Mouse (Mus musculus) cerebellum, postnatal 36 days (tissue): ENCODE data around the gene Rpl36.

ENCODE experiments used
- DNase-seq, 2 experiments: peaks; one replicate each; pipeline ENCODE4 v3.0.0; 2021 to 2022; ENCODE audit warnings: mixed read lengths in 2 of 2

Gene Rpl36

DNA sequence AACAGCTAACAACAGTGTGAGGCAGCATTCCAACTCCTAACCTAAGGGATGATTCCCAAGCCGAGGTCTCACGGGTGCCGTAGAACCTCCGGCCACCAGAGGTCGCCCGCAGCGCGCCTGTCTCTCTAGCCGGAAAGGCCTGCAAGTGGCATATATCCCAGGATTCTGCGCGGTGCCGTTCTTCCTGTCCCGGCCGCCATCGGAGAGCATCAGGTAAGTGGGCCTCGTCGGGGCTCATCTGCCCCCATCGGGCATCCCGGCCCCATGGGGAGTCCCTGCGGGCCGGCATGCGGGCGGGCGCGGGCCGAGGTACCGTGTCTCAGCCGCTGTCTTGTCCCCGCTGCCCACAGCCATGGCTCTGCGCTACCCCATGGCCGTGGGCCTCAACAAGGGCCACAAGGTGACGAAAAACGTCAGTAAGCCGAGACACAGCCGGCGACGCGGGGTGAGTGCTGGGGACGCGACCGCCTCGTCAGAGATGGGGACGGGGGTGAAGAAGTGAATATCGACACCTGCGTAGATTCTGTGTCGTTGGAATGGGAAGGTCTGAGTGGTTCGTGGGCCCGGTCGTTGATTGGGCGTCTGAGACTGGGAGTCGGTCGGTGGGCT lies at the start of gene Rpl36:
Gene Rpl36 (plus strand): TSS at position 181 of the 609 bp plus-strand sequence.
- DNase-seq, result peak; percentile 98 to 99

DNA sequence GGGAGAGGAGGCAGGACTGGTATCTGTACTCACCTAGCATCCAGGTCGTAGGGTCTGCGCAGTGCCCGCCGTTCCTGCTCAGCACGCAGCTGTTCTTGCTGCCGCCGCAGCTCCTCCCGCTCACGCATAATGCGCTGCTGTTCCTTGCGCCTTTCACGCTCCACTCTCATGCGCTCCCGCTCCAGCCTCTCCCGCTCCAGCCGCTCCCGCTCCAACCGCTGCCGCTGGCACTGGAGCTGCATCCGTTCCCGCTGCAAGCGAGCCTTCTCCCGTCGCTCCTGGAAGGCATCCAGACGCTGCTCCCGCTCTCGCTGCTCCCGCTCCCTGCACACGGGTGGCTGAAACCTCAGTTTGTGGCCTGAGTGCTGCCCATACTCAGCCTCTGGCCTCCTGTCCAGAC lies 46.9 kb upstream of the Rpl36 start:
- DNase-seq, result no peak

DNA sequence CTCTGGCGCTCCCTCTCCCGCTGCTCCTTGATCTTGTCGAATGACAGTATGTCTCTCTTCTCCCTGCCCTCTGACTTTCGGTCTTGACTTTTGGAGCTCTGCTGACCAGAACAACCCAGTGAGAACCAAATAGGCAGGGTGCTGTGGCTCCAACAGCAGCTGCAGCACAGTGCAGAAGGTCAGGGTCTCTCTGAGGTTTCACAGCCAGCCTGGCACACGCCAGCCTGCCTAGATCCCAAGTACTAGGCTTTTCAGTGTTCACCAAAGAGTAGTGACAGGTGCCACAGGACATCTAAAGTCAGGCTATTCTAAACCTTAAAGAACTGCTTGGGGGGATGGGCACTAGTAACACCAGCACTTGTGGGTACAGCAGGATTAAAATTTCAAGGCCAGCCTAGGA lies 46.3 kb upstream of the Rpl36 start:
- no peak for DNase-seq

DNA sequence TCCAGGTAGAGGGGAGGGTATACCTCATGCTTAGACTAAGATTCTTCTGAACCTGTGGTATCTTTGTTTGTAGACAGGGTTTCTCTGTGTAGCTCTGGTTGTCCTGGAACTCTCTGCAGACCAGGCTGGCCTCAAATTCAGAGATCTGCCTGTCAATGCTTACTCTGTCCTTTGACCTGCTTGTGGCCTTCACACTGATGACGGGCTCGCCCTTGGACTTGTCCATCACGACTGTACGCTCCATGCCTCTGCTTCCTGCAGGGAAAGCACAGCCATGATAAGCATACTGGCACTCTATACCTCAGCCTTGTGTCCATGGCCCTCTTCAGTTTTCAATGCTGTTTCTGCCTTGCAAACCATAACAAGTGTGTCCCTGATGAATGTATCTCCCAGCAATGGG lies 45.8 kb upstream of the Rpl36 start:
- DNase-seq, result no peak

DNA sequence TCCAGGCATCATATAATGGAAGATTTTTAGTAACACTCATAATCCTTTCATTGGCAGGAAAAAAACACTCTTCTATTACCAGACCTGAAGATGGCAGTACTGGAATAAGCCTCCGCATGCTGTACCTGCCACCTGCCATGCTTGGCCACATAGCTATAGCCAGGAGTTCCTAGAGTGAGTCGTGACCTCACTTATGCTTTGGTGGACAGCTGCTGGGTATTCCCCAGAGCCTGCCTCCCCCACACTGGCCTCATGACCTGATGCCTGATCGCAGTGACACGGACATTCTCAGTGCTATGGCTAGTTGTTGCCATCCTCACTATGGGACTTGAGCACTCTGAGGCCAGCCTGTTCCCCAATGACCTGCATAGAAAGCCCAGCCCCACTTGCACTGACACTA lies 42.9 kb upstream of the Rpl36 start:
- peak in 1 of 2 experiments; percentile 24 for DNase-seq

DNA sequence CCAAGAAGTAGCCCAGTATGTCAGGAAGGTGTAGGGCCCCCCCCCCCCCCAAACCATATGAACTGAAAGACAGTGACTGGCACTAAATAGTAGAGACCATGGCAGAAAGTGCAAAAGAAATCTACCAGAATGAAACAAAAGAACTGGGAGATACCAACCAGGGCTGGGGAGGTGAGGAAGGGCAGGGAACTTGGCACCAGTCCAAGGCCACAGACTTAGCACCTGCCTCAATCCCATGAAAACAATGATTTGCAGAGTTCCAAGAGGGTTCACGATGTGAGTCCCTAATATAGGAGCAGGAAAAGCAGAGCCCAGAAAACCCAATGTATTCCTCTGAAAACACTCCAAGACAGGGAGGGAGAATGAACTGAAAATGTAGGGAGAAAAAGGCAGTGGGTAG lies 41.1 kb upstream of the Rpl36 start:
- DNase-seq, result peak in 1 of 2 experiments; percentile 28

DNA sequence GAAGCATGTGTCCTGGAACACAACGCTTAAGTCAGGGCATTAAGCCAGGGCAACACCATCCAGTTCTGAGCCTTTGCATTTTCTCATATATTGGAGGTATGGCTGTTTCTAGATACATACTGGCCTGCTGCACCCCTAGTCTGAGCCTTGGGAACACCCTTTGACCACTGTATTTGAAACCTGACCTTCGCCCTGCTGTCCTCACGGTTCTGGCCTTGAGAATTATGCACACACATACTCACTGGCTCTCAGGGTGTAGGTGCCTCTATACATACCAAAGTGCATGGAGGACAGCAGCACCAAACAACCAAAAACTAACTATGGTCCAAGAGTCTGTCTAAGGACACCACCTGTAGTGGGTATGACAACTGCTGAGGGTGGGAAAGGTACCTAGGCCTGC lies 40.3 kb upstream of the Rpl36 start:
- DNase-seq, result no peak

DNA sequence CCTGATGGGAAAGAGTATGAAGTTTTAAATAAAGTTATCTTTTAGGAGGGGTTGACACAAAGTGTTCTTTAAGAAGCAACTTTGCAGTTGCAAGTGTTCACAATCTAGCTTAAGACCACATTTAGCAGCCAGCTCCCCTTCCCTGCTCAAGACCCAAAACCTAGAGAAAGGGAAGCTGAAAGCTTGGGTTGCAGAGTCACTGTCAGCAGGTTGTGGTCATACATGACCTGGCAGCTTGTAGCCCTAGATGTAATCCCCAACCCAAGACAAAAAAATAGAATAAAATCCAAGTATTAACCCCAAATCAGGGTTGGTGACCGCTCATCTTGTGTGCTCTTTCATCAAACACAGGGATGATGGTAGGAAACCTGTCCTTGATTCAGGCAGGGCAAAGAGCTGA lies 30.1 kb upstream of the Rpl36 start:
- no peak for DNase-seq

DNA sequence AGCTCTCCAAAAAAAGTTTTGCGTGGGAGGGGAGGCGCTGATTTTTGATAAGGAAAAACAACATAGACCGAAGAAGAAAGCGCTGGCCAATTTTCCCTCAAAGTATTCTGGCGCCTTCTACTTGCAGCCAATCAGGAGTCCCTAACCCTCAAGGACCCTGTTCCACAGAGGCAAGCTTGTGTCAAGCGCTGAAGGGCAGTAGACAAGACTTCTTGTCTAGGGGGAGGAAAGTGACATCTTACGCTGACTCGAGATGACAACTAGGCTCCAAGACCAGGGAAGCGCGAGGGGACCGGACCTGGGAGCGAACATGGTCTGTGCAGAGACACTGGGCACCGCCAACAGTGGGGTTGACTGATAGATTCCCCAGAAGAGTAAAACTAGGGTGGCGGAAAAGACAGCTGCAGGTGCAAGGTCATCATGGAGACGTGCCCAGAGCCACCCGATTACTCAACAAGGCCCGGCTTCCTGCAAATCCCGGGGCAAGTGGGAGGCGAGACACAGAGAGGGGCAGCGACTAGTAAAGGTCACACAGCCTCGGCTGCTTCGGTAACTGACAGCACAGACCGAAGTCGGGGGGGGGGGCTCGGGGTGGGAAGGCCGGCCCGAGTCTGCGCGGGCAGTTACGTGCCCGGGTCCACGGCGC lies 29.5 kb upstream of the Rpl36 start:
- peak; percentile 48 to 49 for DNase-seq

DNA sequence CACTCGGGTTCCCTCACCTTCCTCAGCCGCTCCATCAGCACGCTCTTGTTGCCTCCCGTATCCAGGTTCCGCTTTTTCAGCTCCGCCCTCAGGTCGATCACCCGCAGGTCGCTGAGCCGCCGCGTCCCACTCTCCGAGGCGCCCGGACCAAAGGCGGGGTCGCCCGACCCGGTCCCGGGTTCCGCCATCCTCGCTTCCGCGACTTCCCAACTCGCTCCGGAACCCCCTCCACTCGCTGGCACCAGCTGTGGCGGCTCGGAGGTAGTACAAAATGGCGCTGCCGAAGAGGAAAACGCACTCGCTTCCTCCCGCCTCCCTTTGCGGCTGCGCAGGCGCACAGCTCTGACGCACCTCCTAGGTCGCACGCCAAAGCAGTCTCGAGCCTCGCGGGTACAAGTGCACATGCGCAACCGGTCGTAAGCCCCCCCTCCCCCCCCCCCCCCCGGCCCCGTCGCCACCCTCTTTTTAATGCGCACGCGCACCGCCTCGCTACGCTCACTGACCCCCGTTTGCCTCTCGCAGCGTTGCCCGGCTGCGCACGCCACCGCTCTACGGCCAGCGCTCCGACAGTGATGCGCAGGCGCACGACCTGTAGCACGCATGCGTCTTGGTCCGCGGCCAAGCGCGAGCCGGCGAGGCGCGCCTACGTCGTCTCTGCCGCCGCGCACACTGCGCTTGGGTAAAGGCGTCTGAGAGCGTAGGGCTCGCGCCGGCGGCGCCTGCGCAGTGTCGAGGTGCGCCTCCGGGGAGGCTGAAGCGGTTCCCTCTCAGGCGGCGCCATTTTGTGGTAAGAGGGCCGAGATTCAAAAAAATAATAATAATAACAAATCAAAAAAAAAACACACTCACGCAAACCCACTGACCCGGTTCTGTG lies 28.7 kb upstream of the Rpl36 start, which contains the start of the genes Safb2 and Safb:
Gene Safb2 (minus strand): TSS at position 329 of the 874 bp plus-strand sequence.
Gene Safb (plus strand): TSS at position 569 of the 874 bp plus-strand sequence.
- DNase-seq, result peak; percentile 99 to 100

DNA sequence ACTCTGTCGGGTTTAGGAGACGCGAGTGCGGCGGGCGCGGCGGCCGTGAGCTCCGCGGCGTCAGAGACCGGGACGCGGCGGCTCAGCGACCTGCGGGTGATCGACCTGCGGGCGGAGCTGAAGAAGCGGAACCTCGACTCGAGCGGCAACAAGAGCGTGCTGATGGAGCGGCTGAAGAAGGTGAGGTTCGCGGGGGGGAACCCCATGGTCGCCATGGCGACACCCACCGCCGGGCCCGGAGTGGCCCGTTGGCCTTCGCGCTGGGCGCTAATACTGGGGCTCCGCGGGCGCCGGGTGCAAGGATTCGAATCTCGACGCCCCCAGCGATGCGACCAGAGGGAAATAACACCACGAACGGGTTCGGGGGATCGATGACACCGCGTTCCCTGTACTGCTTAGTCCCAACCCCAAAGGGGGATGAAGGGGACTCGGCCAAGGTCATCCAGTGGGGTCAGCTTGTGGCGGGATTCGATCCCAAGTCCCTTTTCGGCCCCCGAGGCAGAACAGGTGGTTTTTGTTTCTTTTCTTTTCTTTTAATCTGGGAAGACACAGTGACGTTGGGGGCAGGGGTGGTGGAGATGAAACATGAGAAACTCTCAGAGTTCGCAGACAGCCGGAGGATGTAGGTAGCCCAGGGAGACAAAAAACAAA lies 27.9 kb upstream of the Rpl36 start:
- DNase-seq, result peak in 1 of 2 experiments; percentile 52

DNA sequence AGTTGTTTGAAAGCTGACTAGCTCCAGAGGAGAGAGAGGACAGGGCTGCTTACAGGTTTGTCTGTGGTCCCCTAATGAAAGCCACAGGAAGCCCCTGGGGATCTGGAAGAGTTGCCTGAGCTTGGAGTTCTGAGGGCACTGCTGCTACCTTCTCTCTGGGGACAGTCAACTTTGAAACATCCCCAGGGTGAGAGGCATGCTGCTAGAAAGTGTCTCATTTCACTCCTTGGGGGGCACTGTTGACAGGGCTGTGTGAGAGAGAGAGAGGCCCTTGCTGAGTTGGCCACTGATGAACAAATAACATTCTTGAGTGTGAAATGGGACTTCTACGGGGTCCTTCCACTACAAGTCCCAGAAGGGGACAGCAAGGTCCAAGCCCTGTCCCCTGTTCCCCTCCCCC lies 25.4 kb upstream of the Rpl36 start:
- no peak for DNase-seq

DNA sequence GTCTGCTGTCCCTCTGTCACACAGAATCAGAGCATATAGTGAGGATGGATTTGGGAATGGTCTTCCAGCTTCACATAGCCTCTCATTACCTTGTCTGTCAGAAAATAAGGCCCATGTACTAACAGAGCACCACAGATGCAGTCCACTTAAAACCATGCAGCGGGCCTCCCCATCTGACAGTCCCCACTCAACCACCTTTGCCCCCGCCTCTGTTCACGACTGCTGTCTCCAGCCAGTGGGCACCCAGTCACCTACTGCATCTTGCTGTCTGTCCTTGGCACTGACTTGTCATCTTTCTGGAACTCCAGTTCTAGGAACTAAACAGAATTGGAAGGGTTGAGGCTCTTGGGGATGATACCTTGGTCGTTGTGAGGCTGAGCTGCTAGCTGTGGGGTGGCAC lies 24.3 kb upstream of the Rpl36 start:
- DNase-seq, result no peak

DNA sequence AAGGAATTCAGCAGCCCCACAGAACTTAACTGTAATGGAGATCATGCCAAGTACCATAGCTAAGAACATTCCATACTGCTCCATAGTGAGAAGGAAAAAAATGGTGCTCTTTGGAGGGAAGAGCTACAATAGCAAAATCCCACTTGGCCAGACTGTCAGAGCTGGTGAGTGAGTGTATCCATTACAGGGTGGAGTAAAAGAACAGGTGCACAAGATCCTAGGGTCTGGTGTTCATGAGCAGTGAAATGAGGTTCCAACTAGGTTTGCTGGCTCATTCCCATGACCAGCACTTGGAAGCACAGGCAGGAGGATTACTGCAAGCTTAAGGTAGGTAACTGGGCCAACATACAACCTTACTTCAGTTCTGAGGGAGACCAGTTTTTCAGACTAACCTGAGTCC lies 20.7 kb upstream of the Rpl36 start:
- DNase-seq, result no peak

DNA sequence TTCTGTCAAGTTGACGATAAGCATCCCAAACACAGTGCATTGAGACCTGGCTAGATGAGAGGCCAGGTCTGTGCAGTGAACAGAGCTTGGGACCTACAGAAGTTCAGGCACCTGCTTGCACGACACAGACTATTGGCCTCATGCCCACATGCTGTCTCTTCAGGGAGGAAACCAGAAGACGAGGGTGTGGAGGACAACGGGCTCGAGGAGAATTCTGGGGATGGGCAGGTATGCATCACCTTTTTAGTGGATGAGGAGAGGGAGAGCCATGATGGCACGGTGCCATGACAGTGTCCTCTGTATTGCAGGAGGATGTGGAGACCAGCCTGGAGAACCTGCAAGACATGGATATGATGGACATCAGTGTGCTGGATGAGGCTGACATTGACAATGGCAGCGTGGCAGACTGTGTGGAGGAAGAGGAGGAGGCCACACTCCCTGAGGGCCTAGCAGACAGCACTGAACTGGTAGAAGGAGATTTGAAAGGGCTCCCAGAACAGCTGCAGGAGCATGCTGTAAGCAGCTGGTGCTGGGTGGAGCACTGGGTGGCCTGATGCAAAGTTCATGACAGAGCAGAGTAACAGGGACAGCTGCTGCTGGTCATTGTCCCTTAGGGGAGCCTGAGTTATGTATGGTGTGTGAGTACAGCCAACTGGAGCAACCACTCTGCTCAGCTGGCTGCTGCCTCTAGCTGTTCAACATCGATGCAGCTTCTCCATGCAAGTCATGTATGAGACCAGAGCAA lies 19.5 kb upstream of the Rpl36 start:
- DNase-seq, result peak; percentile 31 to 34

DNA sequence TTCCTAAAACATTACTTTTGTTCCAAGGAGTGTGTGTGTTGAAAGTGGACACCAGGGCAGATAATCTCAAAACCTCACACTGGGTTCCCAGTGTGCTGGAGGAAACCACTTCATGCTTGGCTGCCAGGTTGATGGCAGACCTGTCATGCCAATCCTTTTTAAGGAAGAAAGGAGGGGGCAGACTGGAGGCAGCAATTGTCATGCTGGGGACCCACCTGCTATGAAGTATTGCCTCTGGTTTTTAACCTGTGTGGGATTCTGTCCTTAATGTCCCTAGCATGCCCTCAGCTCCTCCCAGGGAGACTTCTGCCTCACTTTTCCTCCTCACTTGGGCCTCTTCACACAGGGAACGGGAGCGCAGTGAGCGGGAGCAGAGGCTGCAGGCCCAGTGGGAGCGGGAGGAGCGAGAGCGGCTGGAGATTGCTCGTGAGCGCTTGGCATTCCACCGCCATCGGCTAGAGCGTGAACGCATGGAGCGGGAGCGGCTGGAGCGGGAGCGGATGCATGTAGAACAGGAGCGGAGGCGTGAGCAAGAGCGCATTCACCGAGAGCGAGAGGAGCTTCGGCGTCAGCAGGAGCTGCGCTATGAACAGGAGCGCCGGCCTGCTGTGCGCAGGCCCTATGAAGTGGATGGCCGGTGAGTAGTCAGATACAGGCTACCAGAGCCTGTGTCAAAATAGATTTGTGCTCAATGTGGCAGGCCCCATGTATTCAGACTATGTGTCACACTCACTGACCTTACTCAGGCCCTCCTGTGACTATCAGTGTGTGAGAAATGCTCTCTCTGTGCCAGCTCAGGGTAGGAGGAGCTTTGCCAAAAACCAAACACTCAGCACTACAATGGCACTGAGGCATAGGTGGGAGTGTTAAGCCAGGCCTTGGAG lies 9.8 kb upstream of the Rpl36 start:
- DNase-seq, result peak; percentile 49 to 58

DNA sequence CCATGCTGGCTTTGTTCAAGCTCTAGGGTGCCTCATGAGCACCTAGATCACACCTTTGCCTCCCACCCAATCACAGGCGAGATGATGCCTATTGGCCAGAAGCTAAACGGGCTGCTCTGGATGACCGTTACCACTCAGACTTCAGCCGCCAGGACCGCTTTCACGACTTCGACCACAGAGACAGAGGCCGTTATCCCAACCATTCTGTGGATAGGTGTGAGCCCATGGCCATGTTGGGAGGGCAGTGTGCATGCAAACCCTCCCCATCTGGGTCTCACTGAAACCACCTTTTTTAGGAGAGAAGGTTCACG lies 9.2 kb upstream of the Rpl36 start:
- no peak for DNase-seq

DNA sequence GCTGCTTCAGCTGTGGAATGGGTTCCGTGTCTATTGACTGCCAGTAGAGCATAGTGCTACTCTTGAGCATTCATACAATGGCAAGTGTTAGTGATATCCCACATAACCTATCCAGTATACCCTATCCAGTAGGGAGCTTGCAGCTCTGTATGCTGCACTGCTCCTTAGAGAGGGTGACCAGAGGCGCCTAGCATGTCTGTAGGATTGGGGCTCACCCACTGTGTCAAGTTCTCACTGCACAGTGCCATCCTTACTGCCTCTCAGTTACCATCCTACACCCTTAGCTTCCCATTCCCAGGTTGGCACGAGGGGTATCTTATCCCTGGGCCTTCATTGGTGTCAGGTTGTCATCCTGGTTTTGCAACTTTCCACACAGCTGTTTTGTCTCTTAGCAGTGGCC lies 8.8 kb upstream of the Rpl36 start:
- DNase-seq, result no peak

DNA sequence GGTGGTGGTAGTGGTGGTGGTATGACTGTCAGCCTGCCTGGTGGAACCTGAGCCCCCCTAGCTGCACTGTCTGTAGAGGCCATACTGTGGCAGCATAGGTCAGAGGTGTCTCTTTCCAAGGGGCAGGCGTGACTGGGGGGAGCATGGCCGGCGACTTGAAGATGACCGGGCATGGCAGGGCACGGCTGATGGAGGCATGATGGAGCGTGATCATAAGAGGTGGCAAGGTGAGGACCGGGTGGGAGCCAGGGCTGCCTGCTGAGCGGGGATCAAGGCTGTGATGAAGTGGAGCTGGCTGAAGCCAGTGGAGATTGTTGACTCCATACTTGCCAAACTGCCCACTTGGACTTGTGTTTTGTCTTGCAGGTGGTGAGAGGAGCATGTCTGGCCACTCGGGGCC lies 7.8 kb upstream of the Rpl36 start:
- no peak for DNase-seq

DNA sequence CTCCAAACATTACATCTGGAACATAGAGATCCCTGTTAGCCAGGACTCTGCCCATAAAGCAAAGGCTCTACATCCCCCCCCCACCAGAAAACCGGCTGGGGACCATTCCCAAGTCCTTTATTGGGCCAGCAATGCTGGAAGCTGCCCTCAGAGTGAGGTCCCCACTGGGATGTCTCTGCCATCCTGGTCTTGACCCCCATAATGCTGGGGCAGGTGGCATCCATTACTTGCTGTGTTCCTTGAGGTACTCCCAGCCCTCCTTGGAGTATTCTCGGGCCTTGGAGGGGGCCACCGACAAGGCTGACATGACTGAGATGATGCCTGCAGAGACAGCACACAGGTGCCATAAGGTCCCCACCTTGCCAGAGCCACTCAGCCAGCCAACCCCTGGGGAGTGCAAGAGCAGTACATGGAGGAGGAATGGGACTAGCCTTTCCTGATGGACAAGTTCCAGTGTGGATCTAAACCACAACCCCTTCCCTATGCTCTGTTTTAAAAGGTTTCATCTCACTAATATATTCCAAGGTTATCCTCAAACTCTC lies 5.6 kb upstream of the Rpl36 start:
- DNase-seq, result no peak

DNA sequence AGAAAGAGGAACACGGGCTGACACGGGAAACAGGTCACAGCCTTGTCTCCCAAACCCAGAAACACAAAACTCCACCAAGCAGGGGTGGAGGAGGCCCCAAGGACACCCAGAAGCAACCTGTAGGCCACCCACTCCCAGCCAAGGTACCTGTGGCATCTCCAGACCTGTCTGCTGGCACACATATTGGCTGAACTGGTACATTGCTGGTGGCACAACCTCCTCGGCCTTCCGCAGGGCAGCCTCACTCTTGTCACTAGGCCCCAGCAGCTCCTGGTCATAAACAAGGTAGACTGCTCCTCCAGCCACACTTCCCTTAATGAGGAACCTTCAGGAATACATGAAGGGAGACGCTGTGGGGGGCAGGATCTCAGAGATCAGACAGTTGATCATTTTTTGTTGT lies 4.5 kb upstream of the Rpl36 start:
- DNase-seq, result no peak
